Mouse (Mus musculus): ENCODE measurements around the gene Cnga1. TPM values are rescaled to one million over a fixed set of nuclear protein-coding genes. Genes with fewer than 3 reads are reported as not detected.

Gene Cnga1
- polyA plus RNA-seq, 1 experiment from 2014 or later: not detected

- WGBS (ENCODE audit: insufficient replicate concordance): 44% methylated on average over 3 of the region's 3 CpGs
- Histone ChIP-seq H3K4me3 (ENCODE audit: low read depth, low read length) (no peak overlapping the region), H3K4me1 (ENCODE audit: control insufficient read depth, insufficient read depth, low read length) (no peaks in the 10 kb centered on the region), H3K27me3 (ENCODE audit: control insufficient read depth, insufficient read depth, low read length) (no peaks in the 10 kb centered on the region), H3K36me3 (ENCODE audit: control insufficient read depth, insufficient read depth, low read length) (no peaks in the 10 kb centered on the region), H3K9me3 (replicated peaks; ENCODE audit: control insufficient read depth, low read length) (no peaks in the 10 kb centered on the region), H3K4me2 (no peak overlapping the region), H3K27ac (ENCODE audit: low read depth, low read length) (no peak overlapping the region), H3K9ac (ENCODE audit: low read depth, low read length) (no peak overlapping the region)
- no peak for ATAC-seq (replicated peaks; ENCODE audit: insufficient number of reproducible peaks, low FRiP score, low TSS enrichment)
These were observed 20.8 kb upstream of the Cnga1 start for GRCm38 (mm10) chr5:72664854-72665253.

GRCm38 (mm10) chr5:72664126-72664525, 20.1 kb upstream of the Cnga1 start:
- no peaks in the 10 kb centered on the region for H3K9me3 ChIP-seq (replicated peaks; ENCODE audit: control insufficient read depth, low read length)
- no peaks in the 10 kb centered on the region for H3K4me1 ChIP-seq (ENCODE audit: control insufficient read depth, insufficient read depth, low read length)
- H3K27ac ChIP-seq (ENCODE audit: low read depth, low read length): no peak overlapping the region
- H3K4me3 ChIP-seq (ENCODE audit: low read depth, low read length): no peak overlapping the region
- 86% methylated on average over 5 of the region's 5 CpGs for WGBS (ENCODE audit: insufficient replicate concordance)
- H3K4me2 ChIP-seq: no peak overlapping the region
- no peaks in the 10 kb centered on the region for H3K36me3 ChIP-seq (ENCODE audit: control insufficient read depth, insufficient read depth, low read length)
- no peaks in the 10 kb centered on the region for H3K27me3 ChIP-seq (ENCODE audit: control insufficient read depth, insufficient read depth, low read length)
- ATAC-seq (replicated peaks; ENCODE audit: insufficient number of reproducible peaks, low FRiP score, low TSS enrichment): no peak
- no peak overlapping the region for H3K9ac ChIP-seq (ENCODE audit: low read depth, low read length)

GRCm38 (mm10) chr5:72661051-72661781, 17.1 kb upstream of the Cnga1 start:
- Histone ChIP-seq H3K36me3 (ENCODE audit: control insufficient read depth, insufficient read depth, low read length) (no peaks in the 10 kb centered on the region), H3K9ac (ENCODE audit: low read depth, low read length) (no peak overlapping the region), H3K27ac (ENCODE audit: low read depth, low read length) (no peak overlapping the region), H3K27me3 (ENCODE audit: control insufficient read depth, insufficient read depth, low read length) (no peaks in the 10 kb centered on the region), H3K4me1 (ENCODE audit: control insufficient read depth, insufficient read depth, low read length) (no peaks in the 10 kb centered on the region), H3K4me3 (ENCODE audit: low read depth, low read length) (no peak overlapping the region), H3K4me2 (no peak overlapping the region), H3K9me3 (replicated peaks; ENCODE audit: control insufficient read depth, low read length) (no peaks in the 10 kb centered on the region)
- no peak for ATAC-seq (replicated peaks; ENCODE audit: insufficient number of reproducible peaks, low FRiP score, low TSS enrichment)
- WGBS (ENCODE audit: insufficient replicate concordance): 58% methylated on average over 6 of the region's 6 CpGs

GRCm38 (mm10) chr5:72658375-72658774, 14.3 kb upstream of the Cnga1 start:
- 87% methylated on average over 13 of the region's 13 CpGs for whole genome bisulfite sequencing (ENCODE audit: insufficient replicate concordance)
- Histone ChIP-seq H3K4me3 (ENCODE audit: low read depth, low read length) (no peak overlapping the region), H3K27me3 (ENCODE audit: control insufficient read depth, insufficient read depth, low read length) (no peaks in the 10 kb centered on the region)

GRCm38 (mm10) chr5:72656270-72656791, 12.3 kb upstream of the Cnga1 start:
- H3K36me3 ChIP-seq (ENCODE audit: control insufficient read depth, insufficient read depth, low read length): no peaks in the 10 kb centered on the region
- no peak overlapping the region for H3K9ac ChIP-seq (ENCODE audit: low read depth, low read length)
- no peaks in the 10 kb centered on the region for H3K4me1 ChIP-seq (ENCODE audit: control insufficient read depth, insufficient read depth, low read length)
- ATAC-seq (replicated peaks; ENCODE audit: insufficient number of reproducible peaks, low FRiP score, low TSS enrichment): no peak
- H3K4me3 ChIP-seq (ENCODE audit: low read depth, low read length): no peak overlapping the region
- 67% methylated on average over 7 of the region's 7 CpGs for WGBS (ENCODE audit: insufficient replicate concordance)
- H3K27ac ChIP-seq (ENCODE audit: low read depth, low read length): no peak overlapping the region
- no peak overlapping the region for H3K4me2 ChIP-seq
- H3K9me3 ChIP-seq (replicated peaks; ENCODE audit: control insufficient read depth, low read length): no peaks in the 10 kb centered on the region
- H3K27me3 ChIP-seq (ENCODE audit: control insufficient read depth, insufficient read depth, low read length): no peaks in the 10 kb centered on the region

More at GRCm38 (mm10) chr5:72658375-72658774, 14.3 kb upstream of the Cnga1 start:
- no peaks in the 10 kb centered on the region for H3K4me1 ChIP-seq (ENCODE audit: control insufficient read depth, insufficient read depth, low read length)
- H3K9me3 ChIP-seq (replicated peaks; ENCODE audit: control insufficient read depth, low read length): no peaks in the 10 kb centered on the region
- ATAC-seq (replicated peaks; ENCODE audit: insufficient number of reproducible peaks, low FRiP score, low TSS enrichment): no peak
- no peak overlapping the region for H3K4me2 ChIP-seq
- H3K36me3 ChIP-seq (ENCODE audit: control insufficient read depth, insufficient read depth, low read length): no peaks in the 10 kb centered on the region
- no peak overlapping the region for H3K27ac ChIP-seq (ENCODE audit: low read depth, low read length)
- no peak overlapping the region for H3K9ac ChIP-seq (ENCODE audit: low read depth, low read length)

GRCm38 (mm10) chr5:72653068-72653674, 9.1 kb upstream of the Cnga1 start:
- H3K9ac ChIP-seq (ENCODE audit: low read depth, low read length): no peak overlapping the region
- ATAC-seq (replicated peaks; ENCODE audit: insufficient number of reproducible peaks, low FRiP score, low TSS enrichment): no peak
- H3K27me3 ChIP-seq (ENCODE audit: control insufficient read depth, insufficient read depth, low read length): peaks cover 5% of the 10 kb centered on the region; the same call in 1 of the 2 replicates
- no peaks in the 10 kb centered on the region for H3K36me3 ChIP-seq (ENCODE audit: control insufficient read depth, insufficient read depth, low read length)
- H3K4me1 ChIP-seq (ENCODE audit: control insufficient read depth, insufficient read depth, low read length): no peaks in the 10 kb centered on the region
- no peak overlapping the region for H3K4me3 ChIP-seq (ENCODE audit: low read depth, low read length)
- 67% methylated on average over 10 of the region's 10 CpGs for WGBS (ENCODE audit: insufficient replicate concordance)
- no peak overlapping the region for H3K4me2 ChIP-seq
- no peaks in the 10 kb centered on the region for H3K9me3 ChIP-seq (replicated peaks; ENCODE audit: control insufficient read depth, low read length)
- no peak overlapping the region for H3K27ac ChIP-seq (ENCODE audit: low read depth, low read length)

GRCm38 (mm10) chr5:72648987-72649735, 5.1 kb upstream of the Cnga1 start:
- WGBS (ENCODE audit: insufficient replicate concordance): 74% methylated on average over 9 of the region's 9 CpGs
- H3K9me3 ChIP-seq (replicated peaks; ENCODE audit: control insufficient read depth, low read length): no peaks in the 10 kb centered on the region
- no peak overlapping the region for H3K27ac ChIP-seq (ENCODE audit: low read depth, low read length)
- H3K4me3 ChIP-seq (ENCODE audit: low read depth, low read length): no peak overlapping the region
- H3K9ac ChIP-seq (ENCODE audit: low read depth, low read length): no peak overlapping the region
- H3K4me1 ChIP-seq (ENCODE audit: control insufficient read depth, insufficient read depth, low read length): peaks cover 4% of the 10 kb centered on the region; the same call in 1 of the 2 replicates
- no peaks in the 10 kb centered on the region for H3K36me3 ChIP-seq (ENCODE audit: control insufficient read depth, insufficient read depth, low read length)
- ATAC-seq (replicated peaks; ENCODE audit: insufficient number of reproducible peaks, low FRiP score, low TSS enrichment): no peak
- H3K27me3 ChIP-seq (ENCODE audit: control insufficient read depth, insufficient read depth, low read length): peaks cover 21% of the 10 kb centered on the region
- H3K4me2 ChIP-seq: no peak overlapping the region

GRCm38 (mm10) chr5:72647958-72648595, 4.0 kb upstream of the Cnga1 start:
- H3K9me3 ChIP-seq (replicated peaks; ENCODE audit: control insufficient read depth, low read length): no peaks in the 10 kb centered on the region
- peaks cover 4% of the 10 kb centered on the region; the same call in 1 of the 2 replicates for H3K4me1 ChIP-seq (ENCODE audit: control insufficient read depth, insufficient read depth, low read length)
- 5% methylated on average over 18 of the region's 18 CpGs for WGBS (ENCODE audit: insufficient replicate concordance)

More at GRCm38 (mm10) chr5:72647958-72648595, 4.0 kb upstream of the Cnga1 start:
- Histone ChIP-seq H3K27me3 (ENCODE audit: control insufficient read depth, insufficient read depth, low read length) (peaks cover 21% of the 10 kb centered on the region), H3K36me3 (ENCODE audit: control insufficient read depth, insufficient read depth, low read length) (no peaks in the 10 kb centered on the region), H3K4me3 (ENCODE audit: low read depth, low read length) (peak overlapping the region; percentile 48), H3K9ac (ENCODE audit: low read depth, low read length) (no peak overlapping the region), H3K27ac (ENCODE audit: low read depth, low read length) (no peak overlapping the region), H3K4me2 (peak overlapping the region; percentile 91)
- no peak for ATAC-seq (replicated peaks; ENCODE audit: insufficient number of reproducible peaks, low FRiP score, low TSS enrichment)
